23 mouse cellular contexts compared by ENCODE assay signal in the genomic region with DNA sequence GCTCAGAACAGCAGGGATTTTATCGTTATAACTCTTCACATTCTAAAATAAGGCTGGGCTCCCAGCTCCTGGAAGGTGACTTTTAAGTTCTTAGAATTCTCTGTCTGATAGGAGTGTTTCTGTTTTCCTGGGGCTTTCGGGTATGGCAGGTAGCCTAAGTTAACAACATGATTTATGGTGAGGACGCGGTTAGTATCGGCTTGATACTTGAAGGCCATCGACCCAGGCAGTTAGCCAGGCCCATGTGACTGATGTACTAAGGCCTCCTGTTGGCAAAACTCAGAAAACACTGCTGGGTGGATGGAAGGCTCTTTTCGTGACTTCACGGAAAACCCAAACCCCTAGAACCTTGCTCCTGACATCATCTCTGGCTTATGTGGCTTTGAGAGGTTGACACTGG. TPM values are rescaled to one million over a fixed set of nuclear protein-coding genes. Genes with fewer than 3 reads are reported as not detected.
DNase-seq lines count a peak whose midpoint lies in the region; ATAC-seq and TF ChIP-seq lines count a peak whose summit lies in the region.
"Had no signal": no experiment of that assay in that cellular context is flagged by ENCODE, and none has a peak within 500 bp of the region (broad histone marks: within the 10 kb centered on the region; RNA-seq: fewer than 3 reads in every experiment).

No protein-coding gene starts in this region.

- no peaks in the 10 kb centered on the region for H3K9me3 ChIP-seq in heart, postnatal 0 days (replicated peaks; ENCODE audit: control insufficient read depth, low read length)
- H3K9me3 ChIP-seq in heart, embryonic 12.5 days (replicated peaks) = no peaks in the 10 kb centered on the region
- H3K9me3 ChIP-seq: G1E; hindbrain, embryonic 13.5 days; liver, embryonic 13.5 days had no signal

- intact Hi-C loops in heart, postnatal 36 days (cut with DNase I) = no loop called here

- H3K4me1 ChIP-seq in heart, postnatal 0 days (ENCODE audit: control insufficient read depth, insufficient read depth) = no peaks in the 10 kb centered on the region
- no peaks in the 10 kb centered on the region for H3K4me1 ChIP-seq in heart, embryonic 12.5 days (replicated peaks)
- H3K4me1 ChIP-seq: embryonic facial prominence, embryonic 12.5 days; hindbrain, embryonic 13.5 days; liver, embryonic 13.5 days had no signal

- 0 out of 2 replicates have a peak overlapping the region, but pooled peaks have one; percentile 30 for H3K27ac ChIP-seq in heart, postnatal 0 days (ENCODE audit: low read depth)
- no peak overlapping the region for H3K27ac ChIP-seq in heart, embryonic 12.5 days (ENCODE audit: poor library complexity, severe bottlenecking)
- H3K27ac ChIP-seq: embryonic facial prominence, embryonic 12.5 days; hindbrain, embryonic 13.5 days; left cerebral cortex, adult 2 months; liver, embryonic 13.5 days had no signal

- ATAC-seq in heart, postnatal 0 days (ENCODE audit: insufficient read depth, low read depth) = no peak
- no peak for ATAC-seq in heart, embryonic 12.5 days (ENCODE audit: insufficient number of reproducible peaks, low FRiP score)
- ATAC-seq: activated CD4-positive, CD25-positive, alpha-beta regulatory T cell, adult 4 months; forebrain, embryonic 14.5 days; midbrain, embryonic 16.5 days had no signal

- H3K4me3 ChIP-seq in heart, postnatal 0 days (ENCODE audit: low read depth, low read length) = no peak overlapping the region
- no peak overlapping the region for H3K4me3 ChIP-seq in heart, embryonic 12.5 days
- H3K4me3 ChIP-seq: embryonic facial prominence, embryonic 12.5 days; erythroblast, embryonic 14.5 days; hindbrain, embryonic 13.5 days; left cerebral cortex, adult 2 months; liver, embryonic 13.5 days had no signal

- DNase-seq in heart, postnatal 0 days (ENCODE audit: low spot score) = no peak
- DNase-seq in ovary, adult 18-20 months (ENCODE audit: low spot score) = peak; percentile 75
- no peak for DNase-seq in ovary, postnatal 10 days (ENCODE audit: low spot score)
- DNase-seq in adrenal gland, adult 8-10 months = peak; percentile 80
- peak; percentile 22 to 31 for DNase-seq in heart, postnatal 36 days
- no peak for DNase-seq in cerebellum, postnatal 25 days
- DNase-seq in gastrocnemius, postnatal 10 days = no peak
- DNase-seq: cerebellum, adult 9-11 months; gastrocnemius, postnatal 25 days; kidney, adult 8-10 months; kidney, postnatal 25 days; liver, embryonic 13.5 days; right cerebral cortex, adult 18-20 months; thymus, postnatal 4 days had no signal

- H3K4me2 ChIP-seq in heart, postnatal 0 days (ENCODE audit: low read depth, low read length) = no peak overlapping the region
- no peak overlapping the region for H3K4me2 ChIP-seq in heart, embryonic 12.5 days
- H3K4me2 ChIP-seq: embryonic facial prominence, embryonic 12.5 days; hindbrain, embryonic 13.5 days; liver, embryonic 13.5 days had no signal

- 53% methylated on average over 8 of the region's 8 CpGs for WGBS in heart, postnatal 0 days
- WGBS in heart, embryonic 12.5 days = 86% methylated on average over 8 of the region's 8 CpGs

- no peak overlapping the region for H3K9ac ChIP-seq in heart, postnatal 0 days (replicated peaks; ENCODE audit: low read depth, low read length)
- H3K9ac ChIP-seq in heart, embryonic 12.5 days = no peak overlapping the region
- H3K9ac ChIP-seq: embryonic facial prominence, embryonic 12.5 days; hindbrain, embryonic 13.5 days; liver, embryonic 13.5 days had no signal

- TF ChIP-seq CTCF in heart, postnatal 0 days (IDR thresholded peaks at IDR 0.05; ENCODE audit: low read depth) = no peak

- no peaks in the 10 kb centered on the region for H3K27me3 ChIP-seq in heart, postnatal 0 days (ENCODE audit: control insufficient read depth, insufficient read depth, low read length)
- no peaks in the 10 kb centered on the region for H3K27me3 ChIP-seq in heart, embryonic 12.5 days (replicated peaks)
- H3K27me3 ChIP-seq: embryonic facial prominence, embryonic 12.5 days; hindbrain, embryonic 13.5 days; liver, embryonic 13.5 days had no signal

- no peaks in the 10 kb centered on the region for H3K36me3 ChIP-seq in heart, postnatal 0 days (replicated peaks; ENCODE audit: control insufficient read depth, insufficient read depth, low read length)
- no peaks in the 10 kb centered on the region for H3K36me3 ChIP-seq in heart, embryonic 12.5 days
- H3K36me3 ChIP-seq: embryonic facial prominence, embryonic 12.5 days; G1E; hindbrain, embryonic 13.5 days; liver, embryonic 13.5 days had no signal

- no peak for TF ChIP-seq EP300 in heart, postnatal 0 days (IDR thresholded peaks at IDR 0.05; ENCODE audit: low read depth)

RNA-seq across cellular contexts. Expression of gene Ccdc162, which starts 7.1 kb away (rescaled TPM):
- 1.5 TPM in 1 of 2 replicates, not detected in the other for total RNA-seq in heart, postnatal 0 days (2014; rRNA removed; ENCODE audit: low replicate concordance)
- polyA plus RNA-seq in heart, postnatal 0 days (2015; fragmentation: Nextera tagmentation; extraction: Ambion mirVana) = 0.16 and 0.36 TPM in 2 replicates
- polyA plus RNA-seq in heart, embryonic 12.5 days (2016; fragmentation: Nextera tagmentation; extraction: Ambion mirVana) = 0.34 and 0.37 TPM in 2 replicates
- 1 to 10 TPM in 1 of 4 experiments, under 1 TPM in 3; 0.35 to 1.4 (median 0.58) TPM for total RNA-seq in adrenal gland, adult 8-10 months (2022)
- total RNA-seq in heart, postnatal 36 days (2021) = under 1 TPM; 0.36 to 0.38 TPM
- total RNA-seq in gastrocnemius, postnatal 10 days (2021) = 1 to 10 TPM; 1.3 TPM
- polyA plus RNA-seq: erythroblast, embryonic 14.5 days; G1E had no signal

Comparison
In these comparisons a context has a peak if more than half of its experiments do, and no peak if none do; other contexts are left out.
1. DNase-seq: peak in ovary, adult 18-20 months (single experiment), adrenal gland, adult 8-10 months (single experiment) and heart, postnatal 36 days (2 of 2); none in heart, postnatal 0 days (single experiment), ovary, postnatal 10 days (single experiment), cerebellum, postnatal 25 days (0 of 2) and gastrocnemius, postnatal 10 days (single experiment).